24 mouse cellular contexts compared by ENCODE assay signal in the genomic region with DNA sequence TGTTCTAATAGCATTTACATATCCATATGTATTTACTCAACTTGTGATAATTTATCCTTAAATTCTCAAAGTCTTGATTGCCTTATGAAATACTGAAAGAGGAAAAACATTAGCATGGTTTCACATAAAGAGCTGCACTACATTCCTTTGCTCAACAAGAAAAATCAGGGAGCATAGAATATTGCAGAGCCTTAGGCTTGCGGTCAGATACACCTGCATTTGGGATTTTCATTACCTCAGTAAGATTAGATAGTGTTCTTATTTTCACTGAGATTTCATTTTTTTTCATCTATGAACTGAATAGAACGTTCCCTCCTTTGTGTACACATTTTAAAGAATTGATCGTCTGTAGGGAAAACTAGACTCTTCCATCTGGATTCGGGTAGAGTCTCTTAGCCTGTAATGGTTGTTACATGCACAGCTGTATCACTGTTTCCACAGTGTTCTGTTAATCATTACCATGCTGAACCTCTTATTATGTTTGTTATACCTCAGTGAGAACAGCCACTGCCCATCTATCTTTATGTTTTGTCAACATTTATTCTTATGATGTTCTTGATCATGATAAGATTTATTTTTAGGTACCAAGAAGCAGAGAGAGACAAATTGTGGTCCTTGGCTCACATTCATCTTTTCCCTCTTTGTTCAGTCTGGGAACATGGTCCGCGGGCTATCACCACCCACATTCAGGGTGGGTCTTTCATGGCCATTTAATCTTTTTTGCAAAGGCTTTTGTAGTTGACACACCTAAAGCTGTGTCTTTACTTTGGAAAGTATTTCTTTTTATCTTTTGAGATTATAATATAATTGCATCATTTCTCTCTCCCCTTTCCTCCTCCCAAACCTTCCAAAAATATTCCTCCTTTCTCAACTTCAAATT.
A peak's percentile ranks its signal among the peaks of the same experiment; 100 is the strongest.
DNase-seq lines count a peak whose midpoint lies in the region; ATAC-seq and TF ChIP-seq lines count a peak whose summit lies in the region.
"Had no signal": no experiment of that assay in that cellular context is flagged by ENCODE, and none has a peak within 500 bp of the region (broad histone marks: within the 10 kb centered on the region; RNA-seq: fewer than 3 reads in every experiment).

No protein-coding gene starts in this region.

- 68% methylated on average over 6 of the region's 6 CpGs for WGBS in kidney, adult 2 months
- WGBS in embryonic facial prominence, embryonic 14.5 days, result 58% methylated on average over 6 of the region's 6 CpGs
- WGBS in intestine, embryonic 15.5 days, result 58% methylated on average over 6 of the region's 6 CpGs
- 62% methylated on average over 6 of the region's 6 CpGs for WGBS in stomach, embryonic 15.5 days

- TF ChIP-seq CTCF in kidney, adult 2 months (conservative IDR thresholded peaks at IDR 0.05; ENCODE audit: insufficient read depth, insufficient read length, low read depth, low read length), result no peak

- no peaks in the 10 kb centered on the region for H3K9me3 ChIP-seq in embryonic facial prominence, embryonic 14.5 days (ENCODE audit: control insufficient read depth, low read length)
- H3K9me3 ChIP-seq in intestine, embryonic 15.5 days, result no peaks in the 10 kb centered on the region
- no peaks in the 10 kb centered on the region for H3K9me3 ChIP-seq in stomach, embryonic 15.5 days
- H3K9me3 ChIP-seq: embryonic facial prominence, embryonic 13.5 days; forebrain, embryonic 10.5 days; forebrain, embryonic 13.5 days; G1E; hindbrain, embryonic 12.5 days; hindbrain, embryonic 15.5 days had no signal

- no peak overlapping the region for H3K4me2 ChIP-seq in embryonic facial prominence, embryonic 14.5 days (ENCODE audit: low read depth, low read length)
- H3K4me2 ChIP-seq in intestine, embryonic 15.5 days (replicated peaks), result no peak overlapping the region
- H3K4me2 ChIP-seq in stomach, embryonic 15.5 days, result no peak overlapping the region
- H3K4me2 ChIP-seq: embryonic facial prominence, embryonic 13.5 days; forebrain, embryonic 13.5 days; heart, embryonic 11.5 days; hindbrain, embryonic 12.5 days; hindbrain, embryonic 15.5 days had no signal

- H3K27ac ChIP-seq in kidney, adult 2 months (ENCODE audit: insufficient read depth, low read depth, low read length), result no peak overlapping the region
- H3K27ac ChIP-seq in embryonic facial prominence, embryonic 14.5 days (replicated peaks; ENCODE audit: low read depth, low read length), result no peak overlapping the region
- no peak overlapping the region for H3K27ac ChIP-seq in intestine, embryonic 15.5 days
- H3K27ac ChIP-seq in stomach, embryonic 15.5 days, result no peak overlapping the region
- H3K27ac ChIP-seq: embryonic facial prominence, embryonic 13.5 days; forebrain, embryonic 10.5 days; forebrain, embryonic 13.5 days; hindbrain, embryonic 12.5 days; hindbrain, embryonic 15.5 days had no signal

- no peak overlapping the region for H3K9ac ChIP-seq in embryonic facial prominence, embryonic 14.5 days (ENCODE audit: low read depth, low read length)
- no peak overlapping the region for H3K9ac ChIP-seq in intestine, embryonic 15.5 days
- no peak overlapping the region for H3K9ac ChIP-seq in stomach, embryonic 15.5 days
- H3K9ac ChIP-seq: embryonic facial prominence, embryonic 13.5 days; forebrain, embryonic 13.5 days; hindbrain, embryonic 12.5 days; hindbrain, embryonic 15.5 days had no signal

- TF ChIP-seq POLR2A in kidney, adult 2 months (IDR thresholded peaks at IDR 0.05; ENCODE audit: low read depth, low read length), result no peak

- no peaks in the 10 kb centered on the region; the same call in 1 of the 2 replicates for H3K4me1 ChIP-seq in kidney, adult 2 months (ENCODE audit: control insufficient read depth, insufficient read depth, low read length)
- H3K4me1 ChIP-seq in embryonic facial prominence, embryonic 14.5 days (ENCODE audit: control insufficient read depth, insufficient read depth, low read length), result no peaks in the 10 kb centered on the region
- H3K4me1 ChIP-seq in intestine, embryonic 15.5 days (replicated peaks), result no peaks in the 10 kb centered on the region
- no peaks in the 10 kb centered on the region for H3K4me1 ChIP-seq in stomach, embryonic 15.5 days
- H3K4me1 ChIP-seq: forebrain, embryonic 10.5 days; forebrain, embryonic 13.5 days; hindbrain, embryonic 12.5 days; hindbrain, embryonic 15.5 days had no signal

- H3K27me3 ChIP-seq in kidney, adult 2 months (replicated peaks; ENCODE audit: control insufficient read depth, insufficient read depth, low read length), result no peaks in the 10 kb centered on the region
- H3K27me3 ChIP-seq in embryonic facial prominence, embryonic 14.5 days (replicated peaks; ENCODE audit: control insufficient read depth, insufficient read depth, low read length), result no peaks in the 10 kb centered on the region
- no peaks in the 10 kb centered on the region for H3K27me3 ChIP-seq in intestine, embryonic 15.5 days (replicated peaks)
- H3K27me3 ChIP-seq in stomach, embryonic 15.5 days (replicated peaks), result no peaks in the 10 kb centered on the region
- H3K27me3 ChIP-seq: CH12.LX; embryonic facial prominence, embryonic 13.5 days; forebrain, embryonic 13.5 days; hindbrain, embryonic 12.5 days; hindbrain, embryonic 15.5 days; Patski had no signal

- H3K4me3 ChIP-seq in kidney, adult 2 months (ENCODE audit: insufficient read depth, low read depth, low read length), result no peak overlapping the region
- no peak overlapping the region for H3K4me3 ChIP-seq in embryonic facial prominence, embryonic 14.5 days (ENCODE audit: low read depth, low read length)
- no peak overlapping the region for H3K4me3 ChIP-seq in intestine, embryonic 15.5 days (replicated peaks)
- no peak overlapping the region for H3K4me3 ChIP-seq in stomach, embryonic 15.5 days (replicated peaks)
- H3K4me3 ChIP-seq: embryonic facial prominence, embryonic 13.5 days; forebrain, embryonic 10.5 days; forebrain, embryonic 13.5 days; hindbrain, embryonic 12.5 days; hindbrain, embryonic 15.5 days had no signal

- no peak for ATAC-seq in embryonic facial prominence, embryonic 14.5 days (ENCODE audit: low read depth)
- ATAC-seq in intestine, embryonic 15.5 days, result peak; percentile 98
- peak; percentile 89 for ATAC-seq in stomach, embryonic 15.5 days (ENCODE audit: insufficient read depth, low FRiP score, low read depth)
- ATAC-seq: forebrain, embryonic 13.5 days; forebrain, embryonic 16.5 days; Patski had no signal

- no peaks in the 10 kb centered on the region for H3K36me3 ChIP-seq in kidney, adult 2 months (ENCODE audit: control insufficient read depth, insufficient read depth, low read length)
- no peaks in the 10 kb centered on the region for H3K36me3 ChIP-seq in embryonic facial prominence, embryonic 14.5 days (ENCODE audit: control insufficient read depth, insufficient read depth, low read length)
- H3K36me3 ChIP-seq in intestine, embryonic 15.5 days, result no peaks in the 10 kb centered on the region
- H3K36me3 ChIP-seq in stomach, embryonic 15.5 days, result no peaks in the 10 kb centered on the region
- H3K36me3 ChIP-seq: embryonic facial prominence, embryonic 13.5 days; forebrain, embryonic 10.5 days; G1E; hindbrain, embryonic 12.5 days; hindbrain, embryonic 15.5 days had no signal

- DNase-seq in kidney, adult 2 months, result peak; percentile 14
- DNase-seq in kidney, adult 11 months, result no peak
- DNase-seq in embryonic facial prominence, embryonic 14.5 days (ENCODE audit: low spot score), result peak; percentile 16
- DNase-seq in thymus, postnatal 14 days, result no peak
- no peak for DNase-seq in frontal cortex, adult 2 months (ENCODE audit: extremely low spot score in 1 of 2, low spot score in 1 of 2)
- DNase-seq: adrenal gland, postnatal 10 days; adrenal gland, postnatal 36 days; B cell, adult 2 months; cerebellum, adult 18-20 months; cerebellum, adult 9-10 months; cerebellum, postnatal 14 days; gastrocnemius, postnatal 25 days had no signal

Comparison
In these comparisons a context has a peak if more than half of its experiments do, and no peak if none do; other contexts are left out.
1. DNase-seq: peak in kidney, adult 2 months (single experiment) and embryonic facial prominence, embryonic 14.5 days (single experiment); none in kidney, adult 11 months (single experiment), thymus, postnatal 14 days (single experiment) and frontal cortex, adult 2 months (0 of 2).